11 mouse cellular contexts compared by ENCODE assay signal in genomic region chr1:36469811-36470444, GRCm38 (mm10). TPM values are rescaled to one million over a fixed set of nuclear protein-coding genes. Genes with fewer than 3 reads are reported as not detected.
A peak's percentile ranks its signal among the peaks of the same experiment; 100 is the strongest.
DNase-seq lines count a peak whose midpoint lies in the region; ATAC-seq lines count a peak whose summit lies in the region.
"Had no signal": no experiment of that assay in that cellular context is flagged by ENCODE, and none has a peak within 500 bp of the region (broad histone marks: within the 10 kb centered on the region; RNA-seq: fewer than 3 reads in every experiment).

No protein-coding gene starts in this region.

- peak overlapping the region; percentile 14; the same call in 1 of the 2 replicates for H3K27ac ChIP-seq in intestine, embryonic 16.5 days (ENCODE audit: low read length)
- no peak overlapping the region for H3K27ac ChIP-seq in intestine, embryonic 15.5 days
- H3K27ac ChIP-seq: limb, embryonic 13.5 days had no signal

- no peak for ATAC-seq in intestine, embryonic 16.5 days
- no peak for ATAC-seq in intestine, embryonic 15.5 days
- peak; percentile 31 for ATAC-seq in granulocyte monocyte progenitor cell, adult 5-6 weeks (replicated peaks; ENCODE audit: poor library complexity, severe bottlenecking)

- no peaks in the 10 kb centered on the region for H3K27me3 ChIP-seq in intestine, embryonic 16.5 days (replicated peaks; ENCODE audit: control insufficient read depth, insufficient read depth, low read length)
- no peaks in the 10 kb centered on the region for H3K27me3 ChIP-seq in intestine, embryonic 15.5 days (replicated peaks)
- H3K27me3 ChIP-seq in megakaryocyte, embryonic 14.5 days (replicated peaks) = peaks cover 2% of the 10 kb centered on the region
- H3K27me3 ChIP-seq: heart, embryonic 15.5 days; limb, embryonic 13.5 days had no signal

- no peak overlapping the region for H3K4me2 ChIP-seq in intestine, embryonic 16.5 days (ENCODE audit: low read depth, low read length)
- H3K4me2 ChIP-seq in intestine, embryonic 15.5 days (replicated peaks) = no peak overlapping the region

- peaks cover 10% of the 10 kb centered on the region for H3K4me1 ChIP-seq in intestine, embryonic 16.5 days (ENCODE audit: control insufficient read depth, insufficient read depth, low read length)
- H3K4me1 ChIP-seq in intestine, embryonic 15.5 days (replicated peaks) = peaks cover 19% of the 10 kb centered on the region
- H3K4me1 ChIP-seq in megakaryocyte, embryonic 14.5 days = peaks cover 82% of the 10 kb centered on the region

- H3K9me3 ChIP-seq in intestine, embryonic 16.5 days (ENCODE audit: control insufficient read depth, low read length) = no peaks in the 10 kb centered on the region
- no peaks in the 10 kb centered on the region for H3K9me3 ChIP-seq in intestine, embryonic 15.5 days
- H3K9me3 ChIP-seq in megakaryocyte, embryonic 14.5 days = no peaks in the 10 kb centered on the region
- H3K9me3 ChIP-seq: G1E; heart, embryonic 15.5 days; limb, embryonic 13.5 days had no signal

- DNase-seq in NIH3T3 (ENCODE audit: low read depth) = peak; percentile 48
- no peak for DNase-seq in adrenal gland, postnatal 10 days
- DNase-seq in embryo, embryonic 11 days = no peak
- DNase-seq: kidney, adult 11 months had no signal

- H3K4me3 ChIP-seq in intestine, embryonic 16.5 days (ENCODE audit: low read length) = no peak overlapping the region
- no peak overlapping the region for H3K4me3 ChIP-seq in intestine, embryonic 15.5 days (replicated peaks)
- H3K4me3 ChIP-seq in megakaryocyte, embryonic 14.5 days (replicated peaks) = peak overlapping the region; percentile 79

- no peaks in the 10 kb centered on the region for H3K36me3 ChIP-seq in intestine, embryonic 16.5 days (ENCODE audit: control insufficient read depth, insufficient read depth, low read length)
- H3K36me3 ChIP-seq in intestine, embryonic 15.5 days = no peaks in the 10 kb centered on the region
- H3K36me3 ChIP-seq in megakaryocyte, embryonic 14.5 days (replicated peaks; ENCODE audit: low read length) = peaks cover 43% of the 10 kb centered on the region
- H3K36me3 ChIP-seq: heart, embryonic 15.5 days; limb, embryonic 13.5 days had no signal

- 49% methylated on average over 2 of the region's 2 CpGs for WGBS in intestine, embryonic 16.5 days
- 42% methylated on average over 2 of the region's 2 CpGs for WGBS in intestine, embryonic 15.5 days

- H3K9ac ChIP-seq in intestine, embryonic 16.5 days (ENCODE audit: low read depth, low read length) = no peak overlapping the region
- H3K9ac ChIP-seq in intestine, embryonic 15.5 days = no peak overlapping the region

RNA-seq across cellular contexts. Expression of gene Cnnm4, which starts 1.5 kb away (rescaled TPM):
- 39.2 and 40.2 TPM in 2 replicates for polyA plus RNA-seq in intestine, embryonic 16.5 days (2015; fragmentation: Nextera tagmentation; extraction: Ambion mirVana)
- polyA plus RNA-seq in intestine, embryonic 15.5 days (2015; fragmentation: Nextera tagmentation; extraction: Ambion mirVana) = 35.7 and 36.9 TPM in 2 replicates
- total RNA-seq in granulocyte monocyte progenitor cell, adult 5-6 weeks (2014; fragmentation: Nextera tagmentation) = 7.6 and 14.1 TPM in 2 replicates
- total RNA-seq in granulocyte monocyte progenitor cell, adult 5-6 weeks (2017) = 4.4 and 6.1 TPM in 2 replicates
- polyA plus RNA-seq in megakaryocyte, embryonic 14.5 days (2012; ENCODE audit: insufficient read depth, low replicate concordance) = 7.7 and 8.4 TPM in 2 replicates
- 1 to 10 TPM; 3.9 to 4.4 TPM for total RNA-seq in adrenal gland, postnatal 10 days (2021)

RNA-seq across cellular contexts. Expression of gene Lman2l, which starts 24.9 kb away (rescaled TPM):
- polyA plus RNA-seq in intestine, embryonic 16.5 days (2015; fragmentation: Nextera tagmentation; extraction: Ambion mirVana) = 29.8 and 32.1 TPM in 2 replicates
- polyA plus RNA-seq in intestine, embryonic 15.5 days (2015; fragmentation: Nextera tagmentation; extraction: Ambion mirVana) = 32.7 and 33.3 TPM in 2 replicates
- total RNA-seq in granulocyte monocyte progenitor cell, adult 5-6 weeks (2014; fragmentation: Nextera tagmentation) = 21.0 and 25.0 TPM in 2 replicates
- 5.9 and 6.3 TPM in 2 replicates for total RNA-seq in granulocyte monocyte progenitor cell, adult 5-6 weeks (2017)
- polyA plus RNA-seq in megakaryocyte, embryonic 14.5 days (2012; ENCODE audit: insufficient read depth, low replicate concordance) = 1.1 and 6.7 TPM in 2 replicates
- total RNA-seq in adrenal gland, postnatal 10 days (2021) = 10 to 100 TPM; 21.9 to 25.7 TPM

RNA-seq across cellular contexts. Expression of gene Cnnm3, which starts 41.7 kb away (rescaled TPM):
- 2.1 and 2.3 TPM in 2 replicates for polyA plus RNA-seq in intestine, embryonic 16.5 days (2015; fragmentation: Nextera tagmentation; extraction: Ambion mirVana)
- polyA plus RNA-seq in intestine, embryonic 15.5 days (2015; fragmentation: Nextera tagmentation; extraction: Ambion mirVana) = 2.9 and 3.4 TPM in 2 replicates
- 14.7 and 28.8 TPM in 2 replicates for total RNA-seq in granulocyte monocyte progenitor cell, adult 5-6 weeks (2014; fragmentation: Nextera tagmentation)
- total RNA-seq in granulocyte monocyte progenitor cell, adult 5-6 weeks (2017) = 9.3 and 14.4 TPM in 2 replicates
- polyA plus RNA-seq in megakaryocyte, embryonic 14.5 days (2012; ENCODE audit: insufficient read depth, low replicate concordance) = 9.6 and 10.5 TPM in 2 replicates
- 10 to 100 TPM; 23.1 to 29.8 TPM for total RNA-seq in adrenal gland, postnatal 10 days (2021)
